Mouse (Mus musculus) lung, postnatal 0 days (tissue): Measurements from ENCODE around the gene Tgfa.

Experiments
- CTCF ChIP-seq: IDR thresholded peaks from 2 replicates; pipeline ENCODE4 v1.5.1; 2016; ENCODE audit warnings: antibody characterized with exemption, mild to moderate bottlenecking
- EP300 ChIP-seq: IDR thresholded peaks from 2 replicates; pipeline ENCODE4 v1.6.1; 2016; ENCODE audit warnings: antibody characterized with exemption, mild to moderate bottlenecking, control low read depth

- no peak for TF ChIP-seq CTCF
- TF ChIP-seq EP300 = no peak
Observed at GRCm38 (mm10) chr6:86271130-86271529, 76.1 kb downstream of the Tgfa start.
